Mouse (Mus musculus) left cerebral cortex, postnatal 14 days (tissue): ENCODE data around the gene Vps51. TPM values are rescaled to one million over a fixed set of nuclear protein-coding genes. Genes with fewer than 3 reads are reported as not detected.
A peak's percentile ranks its signal among the peaks of the same experiment; 100 is the strongest.

Experiments used
- DNase-seq, 2 experiments: peaks; one replicate each; pipeline ENCODE4 v3.0.0; 2021 to 2022; ENCODE audit warnings: low spot score in 2 of 2, mixed read lengths in 1 of 2
- intact Hi-C: fragments of 180-260 bp; cut with DNase I; formaldehyde crosslinking; loops from one replicate; pipeline ENCODE4 v1.15.1; 2025
- long read RNA-seq, 2 experiments: library from polyadenylated mRNA; stranded (forward); transcript quantifications; one replicate each; pipeline ENCODE4 v2.0.0; 2021
- total RNA-seq, 2 experiments: library from RNA; stranded (reverse); gene quantifications; 2 replicates each; pipeline ENCODE4 v1.2.3; 2021

Gene Vps51
- 10 to 100 TPM; 73.9 to 87.1 TPM for total RNA-seq
- long read RNA-seq, experiment 1, transcript Vps51-201 (10 exons, 2,675 nt), result major isoform, 103 of 136 reads
- long read RNA-seq, experiment 1, partial matches to known transcripts, result 9 of 136 reads
- long read RNA-seq, experiment 1, other reads (novel, unspliced or antisense), result 18 of 136 reads
- long read RNA-seq, experiment 2, transcript Vps51-201 (10 exons, 2,675 nt), result major isoform, 72 of 104 reads
- long read RNA-seq, experiment 2, partial matches to known transcripts, result 14 of 104 reads
- long read RNA-seq, experiment 2, other reads (novel, unspliced or antisense), result 16 of 104 reads

DNA sequence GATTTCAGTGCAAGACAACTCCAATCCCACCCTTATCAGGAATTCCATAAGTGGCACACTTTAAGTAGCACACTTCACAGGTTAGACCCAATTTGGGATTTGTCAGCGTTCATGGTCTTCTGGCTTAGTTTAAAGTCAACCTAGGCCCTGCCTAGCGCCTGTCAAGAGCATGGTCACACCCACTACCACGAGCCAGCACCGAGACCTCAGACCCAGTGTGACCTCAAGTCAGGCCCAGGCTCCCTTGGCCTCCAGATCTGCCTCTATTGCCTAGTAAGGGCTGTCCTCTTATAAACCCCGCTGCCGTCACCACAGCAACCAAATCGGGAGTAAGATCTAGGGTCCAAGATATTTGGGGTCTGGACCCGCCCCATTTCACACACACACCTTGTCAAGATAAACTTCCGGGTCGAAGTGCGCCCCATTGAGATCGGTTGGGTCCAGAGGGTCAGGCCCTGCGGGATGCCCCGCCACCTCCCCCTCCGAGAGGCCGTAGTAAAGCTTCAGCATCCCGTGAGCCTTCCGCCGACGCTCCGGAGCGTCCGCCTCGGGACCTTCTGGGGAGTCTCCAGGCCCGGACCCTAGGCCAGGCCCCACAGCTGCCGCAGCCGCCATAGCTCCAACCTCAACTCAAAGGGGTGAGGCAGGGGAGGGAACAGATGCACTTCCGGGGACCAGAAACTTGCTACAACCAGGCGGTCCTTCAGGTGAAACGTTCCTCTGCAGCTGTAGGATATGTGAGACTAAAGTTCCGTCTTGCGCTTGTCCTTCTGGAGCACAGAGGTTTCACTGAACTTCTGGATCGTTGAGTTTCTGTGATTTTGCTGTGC lies at the start of gene Vps51:
Gene Vps51, minus strand, starts transcription at position 668 of the 830 bp plus-strand sequence.
- peak; percentile 88 to 92 for DNase-seq
- intact Hi-C loops, result no loop called here

DNA sequence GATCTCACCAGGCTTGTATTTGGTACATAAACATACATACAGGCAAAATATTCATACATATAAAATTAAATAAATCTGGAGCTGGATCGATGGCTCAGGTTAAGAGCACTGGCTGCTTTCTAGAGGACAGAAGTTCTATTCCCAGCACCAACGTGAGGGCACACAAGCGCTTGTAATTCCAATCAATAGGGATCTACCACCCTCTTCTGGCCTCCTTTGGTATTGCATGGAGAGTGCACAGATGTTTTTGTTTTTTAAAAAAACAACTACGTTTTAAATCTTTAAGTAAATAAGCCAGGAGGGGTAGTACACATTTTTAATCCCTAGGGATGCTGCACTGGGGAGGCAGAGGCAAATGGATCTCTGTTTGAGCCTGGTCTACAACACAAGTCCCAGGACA lies 49.3 kb upstream of the Vps51 start:
- intact Hi-C loops, result loop anchor here (5.0 kb wide), 1 partner anchor 111 kb away; the partner anchor contains the start of gene Ppp2r5b
- DNase-seq, result peak; percentile 42 to 43

- no peak for DNase-seq
- intact Hi-C loops, result loop anchor here (5.0 kb wide), 2 partner anchors 58 to 112 kb away; partner anchors contain the start of genes Ppp2r5b and Tm7sf2
Observed at GRCm38 (mm10) chr19:6124898-6125297, 47.9 kb upstream of the Vps51 start.

- DNase-seq, result no peak
- intact Hi-C loops, result loop anchor here (5.0 kb wide), 1 partner anchor 56 kb away; the partner anchor contains the start of gene Tm7sf2
Observed at GRCm38 (mm10) chr19:6123330-6123729, 46.3 kb upstream of the Vps51 start.

- intact Hi-C loops, result loop anchor here (5.0 kb wide), 1 partner anchor 54 kb away; the partner anchor contains the start of gene Tm7sf2
- DNase-seq, result no peak
Observed at GRCm38 (mm10) chr19:6121761-6122160, 44.7 kb upstream of the Vps51 start.

- no peak for DNase-seq
- intact Hi-C loops, result loop anchor here (2.0 kb wide), 1 partner anchor 34 kb away; the partner anchor contains the start of genes Cdca5 and Zfpl1
Observed at GRCm38 (mm10) chr19:6118677-6119185, 41.7 kb upstream of the Vps51 start.

DNA sequence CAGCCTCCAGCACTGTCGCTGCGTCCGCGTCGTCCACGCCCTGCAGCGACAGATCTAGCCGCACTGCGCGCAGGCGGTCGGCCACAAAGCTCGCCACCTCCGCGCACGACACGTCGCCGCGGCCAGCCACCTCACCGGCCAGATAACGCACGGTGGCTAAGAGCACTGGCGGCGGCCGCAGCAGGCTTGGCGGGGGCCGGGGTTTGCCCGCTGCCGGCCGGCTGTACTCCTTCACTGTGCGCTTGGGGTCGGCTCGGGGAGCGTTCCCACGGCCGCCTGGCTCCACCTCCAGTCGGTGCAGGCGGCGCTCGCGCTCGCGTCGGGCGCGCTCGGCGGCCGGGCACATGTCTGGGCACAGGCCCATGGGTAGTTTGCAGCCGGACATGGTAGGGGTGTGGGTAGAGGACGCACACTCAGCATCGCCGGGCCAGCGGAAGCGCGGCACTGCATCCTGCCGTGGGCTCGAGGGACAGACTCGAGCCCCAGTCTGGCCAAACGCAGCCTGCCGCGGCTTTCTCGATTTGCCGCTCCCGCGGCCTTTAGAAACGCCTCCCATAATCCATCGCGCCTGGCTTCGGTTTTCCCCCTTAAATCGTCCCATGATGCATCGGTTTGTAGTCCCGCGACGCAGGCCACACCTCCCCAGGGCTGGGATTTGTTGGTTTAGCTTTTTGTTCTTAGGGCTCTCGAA lies 41.1 kb upstream of the Vps51 start, which contains the start of gene Sac3d1:
Gene Sac3d1, minus strand, starts transcription at position 665 of the 691 bp plus-strand sequence.
- intact Hi-C loops, result loop anchor here (2.0 kb wide), 1 partner anchor 33 kb away; the partner anchor contains the start of genes Cdca5 and Zfpl1

DNA sequence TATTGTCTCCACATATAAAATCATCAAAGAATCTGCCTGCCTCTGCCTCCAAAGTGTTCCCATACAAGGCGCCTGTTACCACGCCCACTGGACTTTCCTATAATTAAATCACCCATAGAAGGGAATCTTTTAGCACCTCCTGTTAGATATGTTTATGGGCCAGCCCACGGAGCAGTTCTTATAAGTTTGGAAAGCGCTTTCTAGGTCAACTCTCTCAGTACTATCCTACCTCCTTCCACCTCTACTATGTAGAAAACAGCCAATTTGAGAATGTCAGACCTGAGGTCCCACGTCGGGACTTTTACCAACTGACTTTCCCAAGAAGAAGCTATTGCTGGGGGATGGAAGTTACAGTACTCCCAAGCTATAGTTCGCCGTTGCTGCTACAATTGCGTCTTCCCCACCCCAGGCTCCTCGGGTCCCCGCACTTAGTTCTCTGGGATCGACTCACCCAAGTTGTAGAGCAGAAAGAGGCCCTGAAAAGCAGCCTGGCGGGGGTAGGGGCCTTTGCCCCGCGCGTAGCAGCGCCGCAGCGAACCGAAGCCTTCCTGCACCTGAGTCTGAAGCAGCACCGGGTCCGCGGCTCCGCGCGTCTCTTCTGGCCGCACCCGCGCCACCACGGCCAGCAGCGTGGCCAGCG lies 40.4 kb upstream of the Vps51 start:
- intact Hi-C loops, result no loop called here
- DNase-seq, result no peak

More for the DNA sequence above, 41.1 kb upstream of the Vps51 start, which contains the start of gene Sac3d1:
- peak; percentile 91 for DNase-seq

DNA sequence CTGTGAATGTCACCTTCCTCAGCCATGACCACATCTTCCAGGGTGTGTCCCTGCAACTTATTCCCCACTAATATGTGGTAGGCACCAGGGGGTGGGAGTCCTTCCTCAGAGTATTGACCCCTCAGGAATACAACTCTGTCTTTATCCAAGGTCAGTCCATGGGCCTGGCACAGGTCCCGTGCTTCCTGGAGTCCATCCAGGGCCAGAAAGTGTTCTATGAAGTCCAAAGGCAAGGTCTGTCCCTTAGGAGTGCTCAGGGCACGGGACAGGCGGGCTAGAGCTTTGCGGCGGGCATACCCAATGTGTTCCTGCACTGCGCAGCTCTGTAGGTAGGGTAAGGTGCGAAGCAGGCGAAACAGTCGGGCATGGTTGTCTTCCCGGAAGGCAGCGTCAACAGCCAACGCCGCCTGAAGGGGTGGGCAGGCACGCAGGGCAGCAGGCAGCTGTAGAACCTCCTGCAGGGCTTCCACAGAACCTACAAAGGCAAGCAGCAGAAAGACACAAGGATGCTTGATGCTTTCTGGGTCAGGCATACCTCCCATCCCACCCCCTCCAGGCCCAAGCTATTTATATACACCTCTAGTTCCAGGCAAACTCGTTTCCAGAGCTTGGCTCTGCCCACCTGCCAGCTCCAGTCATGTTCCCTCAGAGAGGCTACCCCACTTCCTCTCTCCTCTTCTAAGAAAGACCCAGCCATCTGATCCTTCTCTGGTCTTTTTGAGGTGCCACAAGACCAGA lies 39.3 kb upstream of the Vps51 start:
- intact Hi-C loops, result no loop called here
- DNase-seq, result peak in 1 of 2 experiments; percentile 48

DNA sequence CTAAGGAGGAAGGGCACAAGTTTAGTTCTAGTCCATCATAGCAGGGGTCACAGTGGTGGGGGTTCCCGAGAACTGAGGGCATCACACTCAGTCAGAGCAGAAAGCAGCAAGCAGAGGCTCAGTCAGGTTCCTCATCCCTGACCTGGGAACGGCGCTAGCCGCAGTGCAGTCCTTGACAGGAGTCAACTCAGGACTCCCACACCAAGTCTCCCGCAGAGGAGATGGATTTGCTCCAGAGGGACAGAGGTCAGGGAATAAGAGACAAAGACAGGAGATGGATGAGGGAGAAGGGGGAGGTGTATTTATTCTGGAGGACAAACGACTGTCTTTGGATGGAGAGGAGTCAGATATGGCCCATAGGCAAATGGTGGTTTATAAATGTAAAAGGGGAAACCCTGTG lies 36.1 kb upstream of the Vps51 start:
- DNase-seq, result no peak
- intact Hi-C loops, result no loop called here

GRCm38 (mm10) chr19:6105586-6105985 lies 28.6 kb upstream of the Vps51 start, which contains the start of gene Naaladl1:
TSS of gene Naaladl1 (plus strand) at chr19:6105782.
- intact Hi-C loops, result no loop called here

GRCm38 (mm10) chr19:6104476-6104875 lies 27.4 kb upstream of the Vps51 start:
- DNase-seq, result no peak
- intact Hi-C loops, result no loop called here

More at GRCm38 (mm10) chr19:6105586-6105985, 28.6 kb upstream of the Vps51 start, which contains the start of gene Naaladl1:
- no peak for DNase-seq

DNA sequence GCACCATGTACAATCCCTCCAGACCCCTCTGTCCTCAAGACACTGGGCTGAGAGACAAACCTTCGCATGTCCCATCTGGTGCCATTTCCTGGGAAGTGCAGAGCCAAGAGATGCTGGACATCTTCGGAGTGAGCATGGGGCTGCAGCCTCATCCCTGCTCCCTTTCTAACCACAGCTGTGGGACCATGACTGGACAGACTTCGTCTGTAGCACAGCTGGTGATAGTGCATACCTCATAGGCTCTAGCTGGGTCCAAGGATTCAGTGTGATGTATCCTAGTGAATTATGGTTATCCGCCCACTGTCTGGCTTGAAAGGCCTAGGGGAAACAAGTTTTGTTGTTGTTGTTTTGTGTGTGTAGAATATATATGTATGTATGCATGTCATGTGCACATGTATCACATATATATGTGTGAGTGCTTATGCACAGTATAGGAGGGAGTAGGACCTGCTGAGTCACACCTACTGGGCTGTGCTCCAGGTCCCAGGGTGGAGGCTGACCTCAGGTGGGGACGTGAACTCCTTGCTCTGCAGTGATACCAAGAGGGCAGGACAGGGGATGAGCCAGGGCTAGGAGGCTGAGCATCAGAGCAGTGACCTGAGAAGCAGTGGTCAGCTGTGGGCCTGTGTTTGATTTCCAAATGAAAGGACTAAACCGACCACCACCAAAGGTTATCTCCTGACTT lies 25.3 kb upstream of the Vps51 start:
- DNase-seq, result no peak
- intact Hi-C loops, result no loop called here

GRCm38 (mm10) chr19:6101186-6101585 lies 24.2 kb upstream of the Vps51 start:
- DNase-seq, result no peak
- intact Hi-C loops, result no loop called here

GRCm38 (mm10) chr19:6097847-6098246 lies 20.8 kb upstream of the Vps51 start:
- no peak for DNase-seq

DNA sequence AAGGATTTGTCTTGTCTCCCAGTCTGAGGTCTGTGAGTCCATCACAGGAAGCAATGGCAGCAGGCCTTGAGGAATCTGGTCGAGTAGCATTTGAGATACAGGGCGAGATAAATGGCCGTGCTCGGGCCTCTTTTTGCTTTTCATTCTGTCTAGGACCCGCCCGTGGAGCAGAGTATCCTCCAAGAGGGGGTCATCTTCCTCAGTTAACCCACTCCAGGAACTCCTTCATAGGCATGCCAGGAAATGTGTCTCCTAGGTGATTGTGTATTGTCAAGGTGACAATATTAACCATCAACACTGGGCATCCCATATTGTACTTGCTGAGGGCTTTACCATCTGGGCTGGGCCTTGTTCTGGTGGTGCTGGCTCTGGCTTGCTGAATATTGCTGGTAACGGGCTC lies 17.1 kb upstream of the Vps51 start, which contains the start of gene AC131692.1:
Gene AC131692.1, plus strand, starts transcription at position 301 of the 400 bp plus-strand sequence.
- DNase-seq, result no peak
- intact Hi-C loops, result no loop called here

More at GRCm38 (mm10) chr19:6097847-6098246, 20.8 kb upstream of the Vps51 start:
- intact Hi-C loops, result no loop called here

DNA sequence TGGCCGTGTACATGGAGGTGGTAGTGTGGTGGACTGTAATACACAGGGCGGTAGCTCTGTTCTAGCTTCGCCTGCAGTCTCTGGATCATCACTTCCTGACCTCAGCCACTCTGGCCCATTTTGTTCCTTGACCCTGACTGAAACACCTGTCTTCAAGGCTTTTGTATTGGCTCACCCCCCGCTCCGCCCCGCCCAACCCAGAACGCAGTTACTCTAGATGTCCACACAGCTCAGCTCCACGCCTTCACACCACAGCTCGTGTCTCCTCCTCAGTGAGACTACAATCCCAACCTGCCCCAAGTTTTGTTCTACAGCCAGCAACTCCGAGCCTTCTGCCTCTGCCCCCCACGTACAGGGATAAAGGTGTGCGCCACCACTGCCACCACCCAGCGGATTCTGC lies 11.8 kb upstream of the Vps51 start:
- no peak for DNase-seq
- intact Hi-C loops, result loop anchor here (10.0 kb wide), 1 partner anchor 246 kb away; the partner anchor contains the start of gene Men1
